Mouse (Mus musculus) urinary bladder, adult 2 months (tissue): Measurements from ENCODE around the gene Cenpa. TPM values are rescaled to one million over a fixed set of nuclear protein-coding genes. Genes with fewer than 3 reads are reported as not detected.
"Not testable (repeated sequence)": the region's sequence is repeated elsewhere in the genome, so short reads cannot be mapped to it uniquely, and the experiment has no call there.

Experiments
- DNase-seq: peaks from one replicate; pipeline ENCODE4 v3.0.0; 2022; ENCODE audit warnings: low spot score
- polyA plus RNA-seq: library from polyadenylated mRNA; depleted of rRNA; stranded (reverse); fragments of >200 nt; gene quantifications from 2 replicates; pipeline ENCODE4 v1.2.3, GENCODE M21; 2012

Gene Cenpa
- polyA plus RNA-seq, 1 experiment = 9.9 TPM

GRCm38 (mm10) chr5:30679593-30679992, 13.0 kb downstream of the Cenpa start:
- no peak for DNase-seq

DNA sequence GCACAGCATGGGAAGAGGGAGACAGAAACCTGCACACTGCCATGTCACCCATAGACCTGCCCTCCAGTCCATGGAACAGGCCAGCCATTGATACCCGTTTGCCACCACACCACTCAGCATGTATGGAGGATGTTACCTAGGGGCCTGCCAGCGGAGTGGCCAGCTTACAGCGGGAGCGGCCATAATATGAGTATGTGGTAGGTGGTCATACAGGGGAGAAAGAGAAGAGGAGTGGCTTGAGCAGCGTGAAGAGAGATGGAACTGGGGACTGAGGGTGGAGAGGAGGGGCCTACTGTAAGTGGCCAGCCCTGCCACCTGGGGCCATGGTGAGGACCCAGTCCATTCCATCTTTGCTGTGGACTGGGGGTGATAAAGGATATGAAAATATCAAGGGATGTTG, 15.4 kb downstream of the Cenpa start:
- DNase-seq = no peak

- no peak for DNase-seq
These were observed 16.5 kb downstream of the Cenpa start for GRCm38 (mm10) chr5:30682967-30683600.

DNA sequence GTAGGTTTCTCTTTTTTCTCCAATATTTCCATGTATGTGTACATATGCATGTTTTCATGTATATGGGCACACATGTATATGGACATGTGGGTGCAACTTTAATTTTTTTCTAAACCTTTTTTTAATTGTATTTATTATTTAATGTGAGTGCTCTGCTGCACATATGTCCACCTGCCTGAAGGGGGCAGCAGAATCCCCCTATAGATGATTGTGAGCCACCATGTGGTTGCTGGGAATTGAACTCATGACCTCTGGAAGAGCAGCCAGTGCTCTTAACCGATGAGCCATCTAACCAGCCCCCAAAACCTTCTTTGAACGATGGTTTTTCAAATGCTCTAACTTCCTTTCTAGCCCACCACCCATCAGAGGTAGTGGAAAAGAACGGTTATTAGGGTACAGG, 17.4 kb downstream of the Cenpa start:
- no peak for DNase-seq

GRCm38 (mm10) chr5:30686781-30687180, 20.2 kb downstream of the Cenpa start:
- no peak for DNase-seq

DNA sequence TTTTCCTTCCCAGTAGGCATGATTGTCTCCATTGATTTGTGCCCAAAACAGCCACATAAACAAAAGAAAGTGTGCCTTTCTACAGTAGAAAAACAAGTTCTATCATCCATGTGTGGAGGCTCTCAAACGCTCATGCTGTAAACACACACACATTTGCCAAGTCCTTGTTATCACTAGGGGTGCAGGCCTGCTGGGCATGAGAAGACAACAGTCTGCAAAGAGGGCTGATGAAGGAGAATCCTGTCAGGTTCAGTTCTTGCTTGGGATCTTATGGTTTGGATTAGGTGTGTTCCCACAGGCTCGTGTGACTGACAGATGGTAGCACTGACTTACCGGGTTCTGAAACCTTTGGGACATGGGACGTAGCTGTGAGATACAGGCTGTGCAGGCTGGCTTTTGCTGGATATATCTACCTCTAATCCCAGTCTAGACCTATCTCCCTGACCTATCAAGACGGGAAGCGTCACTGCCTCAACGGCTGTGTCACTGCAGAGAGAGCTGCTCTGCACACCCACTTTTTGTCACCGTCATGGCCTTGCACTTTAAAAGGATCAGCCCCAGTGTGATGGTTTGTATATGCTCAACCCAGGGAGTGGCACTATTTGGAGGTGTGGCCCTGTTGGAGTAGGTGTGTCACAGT, 33.9 kb downstream of the Cenpa start:
- no peak for DNase-seq

DNA sequence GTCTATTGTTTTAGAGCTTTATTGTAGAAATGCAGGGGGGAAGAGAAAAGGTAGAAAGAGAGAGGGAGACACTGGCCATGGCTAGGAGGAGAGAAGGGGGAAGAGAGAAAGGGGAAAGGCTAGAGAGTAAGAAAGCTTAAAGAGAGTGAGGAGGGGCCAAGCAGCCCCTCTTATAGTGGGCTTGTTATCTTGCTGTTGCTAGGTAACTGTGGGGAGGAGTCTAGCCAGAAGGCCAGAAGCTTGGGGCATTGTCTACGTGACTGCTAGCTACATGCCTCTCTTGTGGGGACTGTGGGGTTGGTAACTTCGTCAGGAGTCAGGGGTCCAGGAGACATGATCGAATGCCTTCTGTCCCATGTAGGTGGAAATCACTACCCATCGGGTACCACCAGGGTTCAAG, 34.8 kb downstream of the Cenpa start:
- DNase-seq = not testable (repeated sequence)

DNA sequence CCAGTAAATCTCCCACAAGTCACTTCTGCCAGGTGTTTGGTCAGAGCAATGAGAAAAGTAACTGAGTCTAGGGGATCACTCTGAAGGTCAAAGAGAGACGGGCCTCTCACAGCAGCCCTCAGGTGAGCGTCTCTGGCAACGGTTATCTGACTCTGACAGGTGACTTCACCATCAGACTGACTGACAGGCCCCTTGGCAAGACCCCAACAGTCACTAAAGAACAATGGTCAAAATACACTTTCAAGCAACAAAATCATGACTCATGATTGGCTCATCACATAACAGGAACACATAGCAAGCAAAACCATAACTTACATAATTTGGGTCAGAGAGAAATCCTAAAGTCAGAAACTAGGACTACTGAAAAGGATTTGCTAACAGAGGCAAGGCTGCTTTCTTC, 35.3 kb downstream of the Cenpa start:
- DNase-seq = no peak

GRCm38 (mm10) chr5:30709744-30710383, 43.3 kb downstream of the Cenpa start:
- DNase-seq = peak; percentile 23

DNA sequence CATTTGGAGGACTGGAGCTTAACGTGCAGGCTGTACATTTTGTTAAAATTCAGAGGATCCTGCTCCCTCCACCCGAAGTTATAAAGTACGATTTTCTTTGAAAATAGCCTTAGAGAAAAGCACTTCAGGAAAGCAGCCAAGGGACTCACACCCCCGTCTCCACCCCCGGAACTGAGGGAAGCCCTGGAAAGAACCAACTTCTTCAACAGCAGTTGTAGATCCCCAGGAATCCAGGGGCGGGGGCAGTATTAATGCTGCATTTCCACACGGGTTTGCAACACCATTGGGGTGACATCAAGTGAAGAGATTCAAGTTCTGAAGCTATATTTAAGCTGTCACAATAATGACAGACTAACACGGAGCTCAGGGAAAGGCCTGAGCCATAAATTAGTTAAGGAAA, 43.9 kb downstream of the Cenpa start:
- no peak for DNase-seq

- peak; percentile 62 for DNase-seq
These were observed 44.8 kb downstream of the Cenpa start, which contains the start of gene Dpysl5 for GRCm38 (mm10) chr5:30711147-30712001. Dpysl5 (plus strand) TSS chr5:30711564.

DNA sequence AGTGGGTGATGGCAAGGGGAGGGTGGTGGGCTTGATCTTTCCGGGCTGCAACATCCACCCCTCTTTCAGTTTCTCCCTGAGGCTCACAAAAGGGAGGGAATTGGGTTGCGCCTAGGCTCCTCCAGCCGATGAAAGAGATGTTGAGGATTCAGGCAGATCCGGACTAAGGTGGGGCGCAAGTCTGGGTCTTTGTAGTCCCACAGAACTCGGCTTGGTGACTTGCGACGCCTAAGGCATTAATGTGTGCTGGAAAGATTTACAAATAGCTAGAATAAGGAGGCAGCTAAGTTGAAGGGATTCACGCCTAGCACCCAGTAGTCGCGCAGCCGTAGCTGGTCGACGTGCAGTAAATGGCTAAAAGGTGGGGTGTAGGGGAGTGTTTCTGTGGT, 45.4 kb downstream of the Cenpa start:
- no peak for DNase-seq

GRCm38 (mm10) chr5:30712441-30713298, 46.1 kb downstream of the Cenpa start:
- DNase-seq = peak; percentile 26

GRCm38 (mm10) chr5:30713299-30713675, 46.7 kb downstream of the Cenpa start:
- no peak for DNase-seq

GRCm38 (mm10) chr5:30713691-30714090, 47.1 kb downstream of the Cenpa start:
- DNase-seq = no peak

DNA sequence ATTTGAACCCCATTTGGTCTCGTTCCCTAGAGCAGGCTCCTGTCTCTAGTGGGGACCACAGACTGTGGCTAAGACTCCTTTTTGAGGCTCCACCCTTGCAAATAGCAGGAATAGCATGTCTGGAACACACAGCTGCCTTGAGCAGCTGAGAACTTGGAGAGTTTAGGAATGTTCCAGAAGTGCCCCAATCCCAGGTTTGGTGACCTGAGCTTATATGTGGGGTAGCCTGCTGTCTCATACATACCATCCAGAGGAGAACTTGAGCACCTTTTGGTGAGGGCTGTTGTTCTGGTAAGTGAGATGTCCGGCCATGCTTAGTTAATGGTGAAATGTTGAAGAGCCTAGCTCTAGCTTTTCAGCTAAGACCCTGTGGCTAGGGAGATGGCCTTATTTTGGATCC, 49.7 kb downstream of the Cenpa start:
- DNase-seq = no peak

- DNase-seq = no peak
These were observed 50.9 kb downstream of the Cenpa start for GRCm38 (mm10) chr5:30717506-30717905.

DNA sequence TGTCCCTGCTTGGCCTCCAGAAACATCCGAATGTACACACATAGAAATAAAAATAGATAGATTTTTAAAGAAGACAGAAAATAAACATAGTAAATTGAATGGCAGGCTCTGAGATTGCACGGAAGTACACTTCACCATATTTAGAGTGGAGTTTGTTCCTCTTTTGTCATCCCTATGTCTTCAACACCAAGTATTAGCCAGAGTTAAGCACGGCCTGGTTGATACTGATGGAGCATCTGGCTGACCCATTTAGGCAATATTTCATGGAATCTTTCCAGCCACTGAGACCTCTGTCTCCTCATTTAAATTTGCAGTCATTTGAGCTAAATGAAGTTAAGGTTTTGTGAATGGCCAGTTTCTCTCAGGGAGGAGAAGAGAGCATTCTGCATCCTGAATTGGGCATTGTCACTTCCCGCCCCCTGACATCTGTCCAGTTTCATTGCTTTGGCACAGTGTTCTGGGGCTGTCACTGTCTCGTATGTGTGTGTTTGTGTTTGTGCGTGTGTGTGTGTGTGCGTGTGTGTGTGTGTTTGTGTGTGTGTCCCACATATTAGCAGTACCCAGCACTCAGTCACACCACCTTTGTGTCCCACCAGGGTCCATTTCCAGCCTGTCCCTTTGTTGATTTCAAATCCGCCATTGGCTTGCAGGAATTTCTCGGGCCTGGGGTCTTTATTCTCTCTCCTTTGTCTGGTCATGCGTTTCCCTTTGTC, 51.6 kb downstream of the Cenpa start:
- DNase-seq = no peak

DNA sequence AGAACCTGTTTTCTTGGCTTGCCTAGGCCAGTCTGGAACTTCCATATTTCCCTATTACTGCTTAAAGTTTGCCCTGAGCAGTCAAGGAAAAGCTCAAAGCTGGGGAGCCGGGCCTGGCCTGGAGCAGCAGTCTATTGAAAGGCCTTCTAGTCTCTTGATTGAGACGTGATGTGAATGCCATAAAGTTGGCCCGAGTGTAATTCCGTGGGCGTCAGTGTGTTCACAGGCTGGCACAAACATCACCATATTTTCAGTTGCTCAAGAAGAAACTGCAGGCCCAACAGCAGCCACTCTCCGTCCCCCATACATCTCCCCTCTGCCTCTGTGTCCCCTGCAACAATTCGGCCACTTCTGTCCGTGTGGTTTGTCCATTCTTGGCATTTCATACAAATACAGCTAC, 55.4 kb downstream of the Cenpa start:
- DNase-seq = no peak
